Mouse (Mus musculus): ENCODE results near the gene Psmd12.

- TF ChIP-seq POLR2A (IDR thresholded peaks at IDR 0.05; ENCODE audit: insufficient read depth, low read depth, low read length) (no peak), CTCF (IDR thresholded peaks at IDR 0.05; ENCODE audit: insufficient read depth, low read depth, low read length) (no peak)
These were observed 47.9 kb upstream of the Psmd12 start for GRCm38 (mm10) chr11:107431197-107431965.

All from olfactory bulb, adult 2 months (tissue).